Comparison of ENCODE assay signal across 8 mouse cellular contexts in the genomic region with DNA sequence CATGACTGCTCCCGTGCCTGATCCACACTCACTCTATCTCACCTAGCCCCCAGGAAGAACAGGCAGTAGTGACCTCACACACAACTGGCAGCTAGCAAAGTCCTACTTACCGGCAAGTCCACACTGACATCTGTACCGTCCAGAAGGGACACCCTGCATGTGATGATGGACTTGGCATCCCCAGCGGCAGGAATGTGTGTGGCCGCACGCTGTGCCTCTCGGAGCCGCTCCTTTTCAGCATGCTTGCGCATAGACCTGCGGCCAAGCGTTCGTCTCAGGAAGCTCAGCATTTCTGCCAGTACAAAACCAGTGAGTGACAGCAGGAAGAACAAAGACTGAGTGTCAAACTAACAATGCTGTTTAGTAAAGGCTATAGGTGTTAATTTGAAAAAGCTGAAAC. TPM values are rescaled to one million over a fixed set of nuclear protein-coding genes. Genes with fewer than 3 reads are reported as not detected.
DNase-seq lines count a peak whose midpoint lies in the region; ATAC-seq lines count a peak whose summit lies in the region.

No protein-coding gene starts in this region.

- peak; percentile 40 for DNase-seq in forebrain, embryonic 10.5 days (ENCODE audit: extremely low spot score, low spot score)
- no peak for DNase-seq in right cerebral cortex, postnatal 25 days
- no peak for DNase-seq in layer of hippocampus, adult 9-11 months
- DNase-seq in adrenal gland, postnatal 14 days: no peak

- no peak overlapping the region for H3K4me2 ChIP-seq in hindbrain, embryonic 13.5 days

- 0 out of 2 replicates have a peak overlapping the region, but pooled peaks have one; percentile 43 for H3K9ac ChIP-seq in hindbrain, embryonic 13.5 days

- H3K4me3 ChIP-seq in megakaryocyte, embryonic 14.5 days (replicated peaks): peak overlapping the region; percentile 12
- no peak overlapping the region for H3K4me3 ChIP-seq in forebrain, embryonic 10.5 days
- no peak overlapping the region for H3K4me3 ChIP-seq in hindbrain, embryonic 13.5 days

- H3K27me3 ChIP-seq in megakaryocyte, embryonic 14.5 days (replicated peaks): no peaks in the 10 kb centered on the region
- no peaks in the 10 kb centered on the region for H3K27me3 ChIP-seq in forebrain, embryonic 10.5 days (ENCODE audit: poor library complexity, severe bottlenecking)
- no peaks in the 10 kb centered on the region for H3K27me3 ChIP-seq in hindbrain, embryonic 13.5 days

- 0 out of 2 replicates have a peak overlapping the region, but pooled peaks have one; percentile 26 for H3K27ac ChIP-seq in forebrain, embryonic 10.5 days
- no peak overlapping the region for H3K27ac ChIP-seq in hindbrain, embryonic 13.5 days

- peaks cover 10% of the 10 kb centered on the region; the same call in 1 of the 2 replicates for H3K4me1 ChIP-seq in megakaryocyte, embryonic 14.5 days
- H3K4me1 ChIP-seq in forebrain, embryonic 10.5 days: peaks cover 24% of the 10 kb centered on the region
- peaks cover 4% of the 10 kb centered on the region for H3K4me1 ChIP-seq in hindbrain, embryonic 13.5 days (replicated peaks)

- H3K36me3 ChIP-seq in megakaryocyte, embryonic 14.5 days (replicated peaks; ENCODE audit: low read length): no peaks in the 10 kb centered on the region
- peaks cover 16% of the 10 kb centered on the region for H3K36me3 ChIP-seq in forebrain, embryonic 10.5 days (replicated peaks)
- no peaks in the 10 kb centered on the region for H3K36me3 ChIP-seq in hindbrain, embryonic 13.5 days

- WGBS in forebrain, embryonic 10.5 days: 53% methylated on average over 12 of the region's 12 CpGs
- 27% methylated on average over 12 of the region's 12 CpGs for WGBS in hindbrain, embryonic 13.5 days

- no peak for ATAC-seq in megakaryocyte, adult 5-6 weeks (ENCODE audit: poor library complexity, severe bottlenecking)
- peak; percentile 39; the same call in 1 of the 2 replicates for ATAC-seq in hindbrain, embryonic 13.5 days (ENCODE audit: low FRiP score)
- ATAC-seq in megakaryocyte-erythroid progenitor cell, adult 5-6 weeks (replicated peaks; ENCODE audit: low FRiP score, low TSS enrichment, poor library complexity, severe bottlenecking): peak; percentile 55; the same call in 1 of the 2 replicates

- H3K9me3 ChIP-seq in megakaryocyte, embryonic 14.5 days: no peaks in the 10 kb centered on the region
- H3K9me3 ChIP-seq in forebrain, embryonic 10.5 days: no peaks in the 10 kb centered on the region
- H3K9me3 ChIP-seq in hindbrain, embryonic 13.5 days: no peaks in the 10 kb centered on the region

RNA-seq across cellular contexts. Expression of a gene that starts 6.4 kb away (rescaled TPM):
- polyA plus RNA-seq in megakaryocyte, embryonic 14.5 days (2012; ENCODE audit: insufficient read depth, low replicate concordance): 0.08 TPM in 1 of 2 replicates, not detected in the other
- 0.40 TPM in 1 of 2 replicates, not detected in the other for total RNA-seq in megakaryocyte, adult 5-6 weeks (2015)
- 0.04 TPM in 1 of 2 replicates, not detected in the other for total RNA-seq in megakaryocyte, adult 5-6 weeks (2017)
- polyA plus RNA-seq in forebrain, embryonic 10.5 days (2016; fragmentation: Nextera tagmentation; extraction: Ambion mirVana): 49.2 and 51.4 TPM in 2 replicates
- polyA plus RNA-seq in hindbrain, embryonic 13.5 days (2015; fragmentation: Nextera tagmentation; extraction: Ambion mirVana): 18.5 and 19.0 TPM in 2 replicates
- total RNA-seq in megakaryocyte-erythroid progenitor cell, adult 5-6 weeks (2014; fragmentation: Nextera tagmentation): 10.0 and 12.1 TPM in 2 replicates
- total RNA-seq in megakaryocyte-erythroid progenitor cell, adult 5-6 weeks (2017): 4.9 and 5.5 TPM in 2 replicates
- total RNA-seq in adrenal gland, postnatal 14 days (2021): 8.3 and 10.2 TPM in 2 replicates
